Mouse (Mus musculus) stomach, postnatal 0 days (tissue): ENCODE results near the gene Eif5. TPM values are rescaled to one million over a fixed set of nuclear protein-coding genes. Genes with fewer than 3 reads are reported as not detected.
"Not testable (repeated sequence)": the region's sequence is repeated elsewhere in the genome, so short reads cannot be mapped to it uniquely, and the experiment has no call there.

Experiments used
- ATAC-seq: fragments of 200-750 bp; cut with Nextera tagmentation; 2 replicates; pipeline ENCODE4 v1.8.0; 2017; ENCODE audit not compliant: low FRiP score, low TSS enrichment
- DNase-seq: peaks from one replicate; pipeline ENCODE4 v3.0.0-alpha.2; 2016; ENCODE audit warnings: low spot score
- H3K27ac ChIP-seq: fragments of 300-500 bp; sonication (generic); replicated peaks from 2 replicates; pipeline ENCODE4 v1.5.1; 2014; ENCODE audit warnings: mild to moderate bottlenecking, control low read depth
- H3K27me3 ChIP-seq: fragments of 300-500 bp; sonication (generic); 2 replicates; pipeline ENCODE4 v1.6.1; 2014; ENCODE audit warnings: low read length; ENCODE audit not compliant: control insufficient read depth, insufficient read depth
- H3K36me3 ChIP-seq: fragments of 300-500 bp; sonication (generic); 2 replicates; pipeline ENCODE4 v1.6.1; 2014; ENCODE audit warnings: low read length, mixed read lengths; ENCODE audit not compliant: control insufficient read depth, insufficient read depth
- H3K4me1 ChIP-seq: fragments of 300-500 bp; sonication (generic); replicated peaks from 2 replicates; pipeline ENCODE4 v1.6.1; 2014; ENCODE audit warnings: antibody characterized with exemption; ENCODE audit not compliant: control insufficient read depth, insufficient read depth
- H3K4me2 ChIP-seq: fragments of 300-500 bp; sonication (generic); replicated peaks from 2 replicates; pipeline ENCODE4 v1.6.1; 2014; ENCODE audit warnings: low read depth, mild to moderate bottlenecking, control low read depth, moderate library complexity
- H3K4me3 ChIP-seq: fragments of 300-500 bp; sonication (generic); 2 replicates; pipeline ENCODE4 v1.5.1; 2014; ENCODE audit warnings: low read depth, low read length, control low read depth
- H3K9ac ChIP-seq: fragments of 300-500 bp; sonication (generic); 2 replicates; pipeline ENCODE4 v1.6.1; 2014; ENCODE audit warnings: mild to moderate bottlenecking, low read length, control low read depth, mixed read lengths
- H3K9me3 ChIP-seq: fragments of 300-500 bp; sonication (generic); 2 replicates; pipeline ENCODE4 v1.6.1; 2016; ENCODE audit warnings: low read length; ENCODE audit not compliant: control insufficient read depth
- CTCF ChIP-seq: IDR thresholded peaks from 2 replicates; pipeline ENCODE4 v1.5.1; 2016; ENCODE audit warnings: antibody characterized with exemption, low read depth, mild to moderate bottlenecking, moderate library complexity
- EP300 ChIP-seq: optimal IDR thresholded peaks from 2 replicates; pipeline ENCODE3; 2016; ENCODE audit warnings: antibody characterized with exemption
- WGBS: fragments of 180-500 bp; shearing (Covaris S2); extraction: QIAGEN DNeasy Blood & Tissue Kit; methylation state at CpG from one replicate; pipeline ENCODE4 v1.1.7; 2014; 5-methylcytosine and 5-hydroxymethylcytosine counted together
- polyA plus RNA-seq: library from polyadenylated mRNA; unstranded; fragments of >200 nt; fragmentation: Nextera tagmentation; extraction: Ambion mirVana; gene quantifications from 2 replicates; pipeline ENCODE4 v1.2.1, GENCODE M21; 2015

The Eif5 gene
- polyA plus RNA-seq, 1 experiment from 2014 or later: 455 TPM

DNA sequence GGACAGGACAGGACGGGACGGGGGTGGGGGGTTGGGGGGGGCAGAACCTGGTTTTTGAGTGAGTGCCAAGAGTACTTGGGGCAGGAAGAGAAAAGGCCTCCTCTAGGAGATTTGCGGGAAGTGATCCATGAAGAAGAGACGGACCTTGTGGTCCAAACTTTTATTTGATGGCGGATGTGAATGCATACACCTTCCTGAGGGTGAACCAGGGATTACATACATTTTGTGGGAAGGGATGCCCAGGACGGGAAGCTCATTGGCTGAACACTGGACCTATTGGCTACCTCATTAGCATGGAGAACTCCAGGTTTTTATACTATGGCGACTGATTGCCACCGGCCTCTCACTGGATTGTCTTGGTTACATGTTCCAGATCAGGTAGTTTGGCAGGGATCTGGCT lies 14.5 kb downstream of the Eif5 start:
- no peaks in the 10 kb centered on the region for H3K27me3 ChIP-seq
- H3K36me3 ChIP-seq: no peaks in the 10 kb centered on the region
- H3K27ac ChIP-seq: no peak overlapping the region
- H3K9me3 ChIP-seq: no peaks in the 10 kb centered on the region
- H3K4me3 ChIP-seq: no peak overlapping the region
- no peak for ATAC-seq
- 70% methylated on average over 8 of the region's 8 CpGs for WGBS
- H3K4me2 ChIP-seq: no peak overlapping the region
- H3K4me1 ChIP-seq: no peaks in the 10 kb centered on the region
- DNase-seq: no peak
- H3K9ac ChIP-seq: no peak overlapping the region
- TF ChIP-seq CTCF: no peak
- no peak for TF ChIP-seq EP300

DNA sequence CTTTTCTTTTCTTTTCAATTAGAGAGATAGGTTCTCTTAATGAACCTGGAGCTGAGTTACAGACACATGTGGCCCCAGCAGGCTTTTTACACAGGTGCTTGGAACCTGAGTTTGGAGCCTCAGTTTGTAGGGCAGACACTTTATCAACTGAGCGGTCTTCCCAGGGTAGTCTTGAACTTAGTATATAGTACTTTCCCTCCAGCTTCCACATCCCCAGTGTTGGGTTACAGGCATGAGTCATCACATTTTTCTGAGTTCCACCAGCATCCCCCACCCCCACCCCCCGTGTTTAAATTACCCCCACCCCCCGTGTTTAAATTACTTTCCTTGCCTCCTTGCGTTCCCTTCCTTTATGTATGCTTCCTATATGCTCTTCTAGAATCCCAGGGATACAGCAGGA lies 17.5 kb downstream of the Eif5 start:
- no peak overlapping the region for H3K9ac ChIP-seq
- H3K27me3 ChIP-seq: no peaks in the 10 kb centered on the region
- no peak overlapping the region for H3K4me3 ChIP-seq
- 53% methylated on average over 4 of the region's 4 CpGs for WGBS
- no peaks in the 10 kb centered on the region for H3K36me3 ChIP-seq
- no peak overlapping the region for H3K27ac ChIP-seq
- DNase-seq (no peak), ATAC-seq (no peak)
- TF ChIP-seq EP300 (no peak), CTCF (no peak)
- H3K9me3 ChIP-seq: no peaks in the 10 kb centered on the region
- no peaks in the 10 kb centered on the region for H3K4me1 ChIP-seq
- H3K4me2 ChIP-seq: no peak overlapping the region

DNA sequence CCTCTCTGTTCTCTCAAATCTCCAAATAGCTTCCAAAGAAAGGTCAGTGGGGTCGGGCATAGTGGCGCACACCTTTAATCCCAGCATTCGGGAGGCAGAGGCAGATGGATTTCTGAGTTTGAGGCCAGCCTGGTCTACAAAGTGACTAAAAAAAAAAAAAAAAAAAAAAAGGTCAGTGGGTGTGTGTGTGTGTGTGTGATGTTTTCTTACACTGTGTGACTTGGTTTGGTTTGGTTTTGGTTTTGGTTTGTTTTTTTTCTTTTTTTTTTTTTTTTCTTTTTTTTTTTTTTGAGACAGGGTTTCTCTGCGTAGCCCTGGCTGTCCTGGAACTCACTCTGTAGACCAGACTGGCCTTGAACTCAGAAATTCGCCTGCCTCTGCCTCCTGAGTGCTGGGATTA lies 18.1 kb downstream of the Eif5 start:
- not testable (repeated sequence) for H3K9me3 ChIP-seq, DNase-seq, H3K4me1 ChIP-seq, H3K27ac ChIP-seq, H3K36me3 ChIP-seq, H3K4me3 ChIP-seq, H3K9ac ChIP-seq, H3K27me3 ChIP-seq, ATAC-seq, H3K4me2 ChIP-seq
- 70% methylated on average over 5 of the region's 5 CpGs for WGBS

DNA sequence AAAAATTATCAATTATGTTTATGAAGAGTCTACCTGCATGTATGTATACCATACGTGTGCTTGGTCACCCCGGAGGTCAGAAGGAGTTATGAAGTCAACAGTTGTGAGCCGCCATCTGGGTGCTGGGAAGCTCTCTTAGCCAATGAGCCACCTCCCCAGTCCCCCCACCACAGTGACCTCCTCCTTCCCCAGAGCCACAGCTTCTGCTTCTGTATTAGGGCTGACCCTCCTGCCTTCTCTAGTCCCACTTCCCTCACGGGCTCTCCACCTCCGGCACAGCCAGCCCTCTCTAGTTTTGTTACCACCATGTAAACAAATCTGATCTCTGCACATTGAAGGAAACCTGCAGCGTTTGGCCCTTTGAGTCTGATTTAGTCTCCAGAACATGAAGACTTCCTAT lies 19.7 kb downstream of the Eif5 start:
- Histone ChIP-seq H3K27me3 (no peaks in the 10 kb centered on the region), H3K9me3 (no peaks in the 10 kb centered on the region), H3K4me1 (no peaks in the 10 kb centered on the region), H3K4me2 (no peak overlapping the region), H3K36me3 (no peaks in the 10 kb centered on the region), H3K4me3 (no peak overlapping the region), H3K27ac (no peak overlapping the region), H3K9ac (no peak overlapping the region)
- WGBS: 42% methylated on average over 6 of the region's 6 CpGs
- no peak for ATAC-seq
- DNase-seq: no peak
- no peak for TF ChIP-seq EP300
- TF ChIP-seq CTCF: no peak

DNA sequence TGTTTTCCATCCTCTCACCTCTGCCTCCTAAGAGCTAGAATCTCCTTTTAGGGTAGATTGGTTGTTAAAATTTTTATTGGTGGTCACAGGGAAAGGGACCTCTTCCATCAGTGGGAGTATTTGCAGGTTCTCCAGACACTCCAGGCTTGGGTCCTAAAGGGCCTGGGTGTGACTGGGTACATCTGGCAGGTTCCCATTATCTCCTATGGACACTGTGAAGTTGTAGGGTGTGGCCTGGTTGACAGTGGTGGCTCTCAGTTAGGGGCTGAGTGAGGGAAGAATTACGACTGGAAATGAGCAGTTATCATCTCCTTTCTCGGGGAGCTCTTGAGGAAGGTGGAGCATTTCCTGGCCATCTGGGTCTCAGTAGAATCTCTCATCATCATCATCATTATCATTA lies 20.8 kb downstream of the Eif5 start:
- no peak for TF ChIP-seq EP300
- TF ChIP-seq CTCF: no peak
- no peak for ATAC-seq
- no peaks in the 10 kb centered on the region for H3K9me3 ChIP-seq
- no peaks in the 10 kb centered on the region for H3K36me3 ChIP-seq
- H3K27ac ChIP-seq: no peak overlapping the region
- WGBS: 76% methylated on average over 2 of the region's 2 CpGs
- no peaks in the 10 kb centered on the region for H3K27me3 ChIP-seq
- no peaks in the 10 kb centered on the region for H3K4me1 ChIP-seq
- H3K4me2 ChIP-seq: no peak overlapping the region
- no peak overlapping the region for H3K4me3 ChIP-seq
- H3K9ac ChIP-seq: no peak overlapping the region
- no peak for DNase-seq

DNA sequence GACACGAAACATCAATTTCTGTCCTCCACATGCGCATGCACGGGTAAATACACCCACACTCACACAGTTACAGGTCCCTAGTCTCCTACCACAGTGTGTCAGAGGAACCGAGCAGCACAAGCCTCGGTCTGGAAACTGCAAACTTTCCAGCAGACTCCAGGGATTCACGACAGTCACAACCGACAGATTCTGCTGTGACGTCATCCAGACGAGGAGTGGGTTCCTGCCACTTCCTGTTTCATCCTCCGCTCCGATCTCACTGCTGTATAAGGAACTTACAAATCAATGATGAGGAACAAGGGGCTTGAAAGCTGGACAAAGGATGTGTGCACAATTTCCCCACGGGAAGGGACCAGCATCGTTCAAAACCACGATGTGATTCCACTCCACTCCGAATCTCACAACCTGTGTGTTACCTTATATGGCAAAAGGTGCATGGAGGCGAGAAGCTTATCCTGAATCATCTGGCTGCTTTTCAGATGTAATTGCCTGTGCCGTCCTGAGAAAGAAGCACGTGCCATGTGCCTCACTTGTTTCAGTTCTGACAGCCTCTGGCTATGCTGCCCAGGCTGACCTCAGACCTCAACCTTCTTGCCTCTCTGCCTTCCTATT lies 21.9 kb downstream of the Eif5 start:
- Histone ChIP-seq H3K4me2 (peak overlapping the region; percentile 27; the same call in 1 of the 2 replicates), H3K27ac (0 out of 2 replicates have a peak overlapping the region, but pooled peaks have one; percentile 1), H3K36me3 (no peaks in the 10 kb centered on the region), H3K27me3 (no peaks in the 10 kb centered on the region), H3K4me1 (no peaks in the 10 kb centered on the region), H3K4me3 (no peak overlapping the region; the same call in 1 of the 2 replicates), H3K9me3 (no peaks in the 10 kb centered on the region), H3K9ac (no peak overlapping the region; the same call in 1 of the 2 replicates)
- ATAC-seq (peak; percentile 53; the same call in 1 of the 2 replicates), DNase-seq (no peak)
- TF ChIP-seq CTCF: no peak
- TF ChIP-seq EP300: no peak
- WGBS: 38% methylated on average over 18 of the region's 18 CpGs
